Mouse (Mus musculus) megakaryocyte, adult 5-6 weeks (primary cell): ENCODE results near the gene Tsn. TPM values are rescaled to one million over a fixed set of nuclear protein-coding genes. Genes with fewer than 3 reads are reported as not detected.

ENCODE experiments used
- total RNA-seq, 2 experiments: library from RNA; stranded (forward) in 1 of 2; stranded (reverse) in 1 of 2; fragments of 153-499, 151-499 nt in 1 of 2; fragments of 221-1000, 200-1000 nt in 1 of 2; gene quantifications; 2 replicates each; pipeline versions ENCODE4 v1.2.3 to v1.2.4; 2015 to 2017

The Tsn gene
- total RNA-seq, 2 experiments from 2014 or later, result 35.7 to 48.5 TPM

Other genes with a start within 250 kb of the Tsn start
- not detected in 2 replicates for gene Gm29106, start 135.2 kb downstream of the Tsn start, total RNA-seq (2015)
- not detected in 2 replicates for gene Gm29106, start 135.2 kb downstream of the Tsn start, total RNA-seq (2017)
- gene Nifk, start 10.1 kb upstream of the Tsn start, total RNA-seq (2015), result 54.6 and 61.2 TPM in 2 replicates
- gene Nifk, start 10.1 kb upstream of the Tsn start, total RNA-seq (2017), result 51.1 and 64.4 TPM in 2 replicates
- 33.2 and 34.0 TPM in 2 replicates for gene Clasp1, start 77.3 kb upstream of the Tsn start, total RNA-seq (2015)
- 43.6 and 48.2 TPM in 2 replicates for gene Clasp1, start 77.3 kb upstream of the Tsn start, total RNA-seq (2017)